Mouse (Mus musculus) layer of hippocampus, adult 2 months (tissue): ENCODE measurements at regions not wholly inside any gene's neighbourhood (a gene's known extent, or its start where the extent isn't known, plus 50 kb on each side); places are given as distances from the start of the nearest gene placed in this dataset.
A peak's percentile ranks its signal among the peaks of the same experiment; 100 is the strongest.

ENCODE experiments used
- DNase-seq, 2 experiments: peaks; one replicate each; pipeline ENCODE4 v3.0.0; 2022; ENCODE audit warnings: low spot score in 2 of 2
- H3K27ac ChIP-seq: fragments of 200-600 bp; 2 replicates; pipeline ENCODE4 v1.8.1; 2022
- H3K4me3 ChIP-seq: fragments of 200-600 bp; 2 replicates; pipeline ENCODE4 v1.8.1; 2022; ENCODE audit warnings: mild to moderate bottlenecking
- CTCF ChIP-seq: fragments of 200-600 bp; conservative IDR thresholded peaks from 2 replicates; pipeline ENCODE4 v1.8.1; 2022; ENCODE audit warnings: antibody characterized with exemption, mild to moderate bottlenecking, moderate library complexity

GRCm38 (mm10) chr15:24588943-24589342 lies 824.6 kb downstream of the Basp1 start:
- Histone ChIP-seq H3K27ac (no peak overlapping the region), H3K4me3 (no peak overlapping the region)
- DNase-seq = peak; percentile 55 to 74
- peak; percentile 87 for TF ChIP-seq CTCF

GRCm38 (mm10) chr15:24566981-24567380 lies 846.6 kb downstream of the Basp1 start:
- TF ChIP-seq CTCF = no peak
- DNase-seq = peak in 1 of 2 experiments; percentile 46
- Histone ChIP-seq H3K4me3 (no peak overlapping the region), H3K27ac (no peak overlapping the region)

DNA sequence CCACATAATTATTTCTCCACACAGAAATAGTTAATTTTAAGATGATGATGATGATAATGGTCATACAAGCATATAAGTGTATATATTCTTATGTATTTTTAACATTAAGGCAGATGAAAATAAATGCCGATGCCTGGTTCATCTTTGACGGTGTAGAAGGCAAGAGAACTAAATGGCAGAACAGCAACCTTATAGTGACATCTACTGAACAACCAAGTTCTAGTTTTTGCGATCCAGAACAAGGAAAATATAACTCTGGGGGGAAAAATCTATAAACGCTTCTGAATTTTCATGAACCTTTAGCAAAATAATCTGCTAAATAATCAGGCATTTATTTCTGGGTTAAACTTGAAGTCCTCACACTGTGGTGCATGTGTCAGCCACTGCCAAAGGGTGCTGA lies 856.8 kb downstream of the Basp1 start:
- peak; percentile 59 for TF ChIP-seq CTCF
- Histone ChIP-seq H3K4me3 (no peak overlapping the region), H3K27ac (no peak overlapping the region)
- no peak for DNase-seq

- Histone ChIP-seq H3K4me3 (no peak overlapping the region), H3K27ac (no peak overlapping the region)
- TF ChIP-seq CTCF = no peak
- DNase-seq = peak in 1 of 2 experiments; percentile 3
Observed at GRCm38 (mm10) chr15:24550108-24550507, 863.5 kb downstream of the Basp1 start.

DNA sequence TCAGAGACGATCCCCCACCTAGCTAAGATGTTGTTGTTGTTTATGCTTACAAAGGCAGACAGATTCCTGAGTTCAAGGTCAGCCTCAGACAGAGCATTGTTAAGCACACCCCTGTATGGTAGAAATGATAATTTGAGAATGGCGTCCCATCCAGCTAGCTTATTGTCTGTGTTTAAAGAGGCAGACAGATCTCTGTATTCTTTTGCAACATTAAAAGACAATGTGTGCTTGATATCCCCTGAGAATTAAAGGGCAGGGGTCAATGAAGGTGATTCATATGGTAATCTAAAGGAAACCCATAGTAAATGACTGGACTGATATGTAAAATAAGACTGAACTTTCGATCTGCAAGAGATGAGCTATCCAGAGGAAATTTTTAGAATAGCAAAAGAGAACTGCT lies 883.5 kb downstream of the Basp1 start:
- Histone ChIP-seq H3K27ac (no peak overlapping the region), H3K4me3 (no peak overlapping the region)
- TF ChIP-seq CTCF = no peak
- DNase-seq = no peak

DNA sequence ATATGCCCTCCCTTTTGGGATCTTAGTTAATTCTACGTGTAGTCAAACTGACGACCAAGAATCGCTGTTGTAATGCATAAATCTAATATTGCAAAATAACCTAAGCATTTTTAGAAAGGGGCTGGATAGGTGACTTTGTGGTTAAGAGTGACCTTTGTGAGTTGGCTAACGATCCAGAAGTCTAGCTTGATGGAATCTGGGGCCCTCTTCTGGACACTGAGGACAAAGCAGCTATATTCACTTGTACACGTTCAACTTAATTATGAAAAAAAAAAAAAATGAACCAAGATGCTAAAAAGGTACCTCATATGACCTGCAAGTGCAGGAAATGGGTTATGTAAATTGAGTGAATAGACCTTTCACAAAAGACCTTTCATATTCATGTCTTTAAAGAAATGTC lies 886.2 kb downstream of the Basp1 start:
- Histone ChIP-seq H3K27ac (no peak overlapping the region), H3K4me3 (no peak overlapping the region)
- peak; percentile 64 for TF ChIP-seq CTCF
- DNase-seq = no peak

- TF ChIP-seq CTCF = no peak
- no peak overlapping the region for H3K4me3 ChIP-seq
- no peak overlapping the region for H3K27ac ChIP-seq
- DNase-seq = no peak
Observed at GRCm38 (mm10) chr15:24513926-24514325, 899.6 kb downstream of the Basp1 start.

- H3K27ac ChIP-seq = no peak overlapping the region
Observed at GRCm38 (mm10) chr15:24501907-24502559, 911.5 kb downstream of the Basp1 start.

DNA sequence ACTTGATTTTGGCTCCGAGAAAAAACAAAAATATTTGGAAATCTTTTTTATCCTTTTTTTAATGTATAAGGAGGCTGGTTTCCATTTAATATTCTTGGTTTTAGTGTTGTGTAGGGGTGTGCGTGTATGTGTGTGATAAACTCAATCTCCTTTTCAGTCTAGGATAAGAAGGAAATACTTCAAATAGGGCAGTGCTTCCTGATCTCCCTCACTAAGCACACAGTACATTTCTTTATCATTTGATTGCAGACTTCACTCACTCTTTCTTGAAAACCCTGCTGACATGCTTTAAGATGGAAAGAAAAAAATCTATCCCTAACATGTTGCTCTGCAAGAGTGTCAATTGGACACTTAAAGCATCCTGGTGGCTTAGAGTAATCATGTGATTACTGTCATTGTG lies 927.3 kb downstream of the Basp1 start:
- no peak for TF ChIP-seq CTCF
- Histone ChIP-seq H3K27ac (no peak overlapping the region), H3K4me3 (no peak overlapping the region)
- DNase-seq = no peak

More at GRCm38 (mm10) chr15:24501907-24502559, 911.5 kb downstream of the Basp1 start:
- H3K4me3 ChIP-seq = no peak overlapping the region
- no peak for TF ChIP-seq CTCF
- DNase-seq = no peak

GRCm38 (mm10) chr15:24468239-24468638 lies 945.3 kb downstream of the Basp1 start:
- Histone ChIP-seq H3K27ac (no peak overlapping the region), H3K4me3 (no peak overlapping the region)
- DNase-seq = no peak
- TF ChIP-seq CTCF = no peak

DNA sequence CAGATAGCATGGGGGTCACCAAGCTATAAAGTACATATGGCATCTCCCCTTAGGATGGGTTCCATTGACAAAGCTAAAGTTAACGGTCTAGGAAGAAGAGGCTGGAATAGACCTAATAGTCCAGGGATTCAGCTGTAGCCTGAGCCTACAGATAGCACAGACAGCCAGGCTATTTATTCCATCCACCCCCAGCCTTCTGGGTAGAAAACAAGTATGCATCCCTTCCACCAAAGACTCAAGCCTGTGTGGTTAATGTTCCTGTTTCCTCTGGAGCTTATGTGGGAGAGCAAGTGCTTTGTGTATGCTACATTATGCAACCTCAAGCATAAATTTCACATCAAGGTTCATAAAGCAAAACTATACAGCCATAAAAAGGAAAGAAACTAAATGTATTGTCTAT lies 955.8 kb downstream of the Basp1 start:
- TF ChIP-seq CTCF = no peak
- Histone ChIP-seq H3K4me3 (no peak overlapping the region), H3K27ac (no peak overlapping the region)
- DNase-seq = peak in 1 of 2 experiments; percentile 2

- no peak overlapping the region for H3K4me3 ChIP-seq
- no peak for TF ChIP-seq CTCF
- DNase-seq = no peak
- H3K27ac ChIP-seq = no peak overlapping the region
Observed at GRCm38 (mm10) chr15:24433083-24433482, 980.5 kb downstream of the Basp1 start.

- no peak for DNase-seq
- no peak for TF ChIP-seq CTCF
- no peak overlapping the region for H3K27ac ChIP-seq
- no peak overlapping the region for H3K4me3 ChIP-seq
Observed at GRCm38 (mm10) chr15:24429154-24429553, 984.4 kb downstream of the Basp1 start.

GRCm38 (mm10) chr15:24422333-24422942 lies 991.1 kb downstream of the Basp1 start:
- Histone ChIP-seq H3K4me3 (no peak overlapping the region), H3K27ac (no peak overlapping the region)
- no peak for DNase-seq
- no peak for TF ChIP-seq CTCF

DNA sequence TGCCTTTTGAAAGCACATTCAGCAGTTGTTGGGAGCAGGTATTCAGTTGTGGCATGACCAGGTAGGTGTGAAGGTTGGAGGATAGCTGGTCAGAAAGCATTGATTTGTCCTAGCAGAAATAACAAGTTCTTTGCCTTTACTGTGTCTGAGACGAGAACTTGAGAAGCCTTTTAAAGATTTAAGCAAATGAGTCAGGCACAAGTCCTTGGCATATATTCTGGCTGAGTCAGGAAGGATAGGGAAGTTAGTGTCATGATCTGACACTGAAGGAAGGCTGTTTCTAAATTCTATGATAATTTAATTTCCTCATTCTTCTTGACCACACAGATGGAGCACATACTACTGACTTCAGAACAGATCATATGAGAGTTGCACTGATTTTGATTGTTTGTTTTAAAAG lies 993.8 kb downstream of the Basp1 start:
- DNase-seq = no peak
- TF ChIP-seq CTCF = no peak
- H3K27ac ChIP-seq = no peak overlapping the region

More for the DNA sequence above, 993.8 kb downstream of the Basp1 start:
- H3K4me3 ChIP-seq = no peak overlapping the region
